Mouse (Mus musculus): ENCODE results near the gene Gm21983.

Gene Gm21983

GRCm38 (mm10) chr7:27160921-27161320 is 20.0 kb downstream of the Gm21983 start:
- DNase-seq (ENCODE audit: low read depth) = no peak

DNA sequence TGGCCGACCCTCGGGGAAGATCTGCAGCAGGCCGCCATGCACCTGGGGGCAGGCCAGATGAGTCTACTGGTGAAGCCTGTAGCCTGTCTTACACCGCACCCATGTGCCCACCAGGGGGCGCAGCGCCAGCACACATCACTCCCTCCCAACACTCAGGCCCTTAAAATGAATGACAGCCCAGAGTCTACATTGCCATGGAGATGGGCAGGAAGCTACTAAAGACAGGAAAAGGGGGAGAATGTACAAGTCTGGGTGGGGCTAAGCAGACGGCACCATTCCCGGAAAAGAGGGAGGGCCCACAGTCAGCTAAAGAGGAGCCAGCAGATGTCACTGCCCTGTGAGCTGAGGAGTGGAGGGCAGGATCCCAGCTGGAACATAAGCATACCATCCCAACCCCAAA is 21.0 kb downstream of the Gm21983 start:
- DNase-seq (ENCODE audit: low read depth) = peak; percentile 88

DNA sequence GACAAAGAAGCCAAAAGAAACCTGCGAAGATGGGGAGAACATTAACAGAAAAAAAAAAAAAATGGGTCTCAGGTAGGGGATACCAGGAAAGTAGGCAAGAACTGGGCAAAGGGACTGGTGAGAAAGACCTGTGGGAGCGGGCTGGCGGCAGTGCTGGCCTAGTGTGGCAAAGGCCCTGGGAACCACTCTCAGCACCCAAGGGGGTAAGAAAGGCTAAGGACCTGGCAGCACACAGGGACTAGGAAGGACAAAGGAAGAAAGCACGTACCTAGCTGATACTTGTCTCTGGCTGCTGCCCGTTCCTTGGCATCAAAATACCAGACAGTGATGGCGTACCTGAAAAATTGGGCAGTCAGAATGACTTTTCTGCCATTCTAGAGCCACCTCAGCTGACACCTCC is 21.6 kb downstream of the Gm21983 start:
- no peak for DNase-seq (ENCODE audit: low read depth)

GRCm38 (mm10) chr7:27158171-27158570 is 22.7 kb downstream of the Gm21983 start:
- DNase-seq (ENCODE audit: low read depth) = no peak

GRCm38 (mm10) chr7:27156005-27156404 is 24.9 kb downstream of the Gm21983 start:
- DNase-seq (ENCODE audit: low read depth) = no peak

- no peak for DNase-seq (ENCODE audit: low read depth)
Observed at GRCm38 (mm10) chr7:27153205-27153764, 27.6 kb downstream of the Gm21983 start, which contains the start of gene Cyp2t4. TSS of gene Cyp2t4 (plus strand) at chr7:27153714.

DNA sequence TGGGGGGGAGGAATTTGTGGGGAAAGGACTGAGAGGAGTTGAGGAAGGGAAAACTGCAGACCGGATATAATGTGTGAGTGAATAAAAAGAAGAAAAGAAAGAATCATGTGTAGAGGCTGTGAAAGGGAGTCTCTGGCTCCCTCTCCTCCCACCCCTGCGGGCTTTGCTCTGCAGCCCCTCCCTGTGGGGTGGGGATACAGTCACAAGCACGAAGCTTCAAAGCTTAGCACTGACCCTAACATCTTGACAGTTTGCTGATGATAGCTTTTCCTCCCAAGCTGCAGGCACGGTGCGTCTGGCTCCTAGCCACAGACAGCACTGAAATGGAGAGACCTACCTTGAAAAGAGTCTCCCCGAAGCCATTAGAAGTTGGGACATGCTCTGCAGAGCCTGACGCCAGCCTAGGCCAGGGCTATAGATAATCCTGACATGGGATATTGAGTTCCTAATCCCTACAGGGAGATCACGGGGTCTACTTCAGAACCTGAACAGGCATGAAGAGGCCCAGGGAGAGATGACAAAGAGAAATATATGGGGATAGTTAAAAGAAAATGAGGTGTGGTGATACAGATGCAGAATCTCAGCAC is 44.4 kb downstream of the Gm21983 start:
- no peak for DNase-seq (ENCODE audit: low read depth)

- DNase-seq (ENCODE audit: low read depth) = no peak
Observed at GRCm38 (mm10) chr7:27133757-27134156, 47.1 kb downstream of the Gm21983 start.

DNA sequence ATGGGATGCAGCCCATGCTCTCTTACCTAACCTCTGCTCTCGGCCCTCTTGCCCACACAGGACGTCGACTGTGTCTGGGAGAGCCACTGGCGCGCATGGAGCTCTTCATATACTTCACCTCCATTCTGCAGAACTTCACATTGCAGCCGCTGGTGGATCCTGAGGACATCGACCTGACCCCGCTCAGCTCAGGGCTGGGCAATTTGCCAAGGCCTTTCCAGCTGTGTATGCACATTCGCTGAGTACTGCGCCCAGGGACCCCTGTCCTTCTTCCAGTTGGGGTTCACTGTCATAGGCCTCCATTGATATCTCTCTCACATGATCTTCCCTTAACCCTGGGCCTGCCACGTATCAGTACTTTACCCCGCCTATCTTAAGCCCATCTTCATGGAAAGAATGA is 47.7 kb downstream of the Gm21983 start:
- no peak for DNase-seq (ENCODE audit: low read depth)

- DNase-seq (ENCODE audit: low read depth) = peak; percentile 71
Observed at GRCm38 (mm10) chr7:27132588-27132987, 48.3 kb downstream of the Gm21983 start.

GRCm38 (mm10) chr7:27131387-27131786 is 49.5 kb downstream of the Gm21983 start:
- no peak for DNase-seq (ENCODE audit: low read depth)

- DNase-seq (ENCODE audit: low read depth) = no peak
Observed at GRCm38 (mm10) chr7:27130521-27131370, 50.1 kb downstream of the Gm21983 start.

- no peak for DNase-seq (ENCODE audit: low read depth)
Observed at GRCm38 (mm10) chr7:27129811-27130210, 51.1 kb downstream of the Gm21983 start.

DNA sequence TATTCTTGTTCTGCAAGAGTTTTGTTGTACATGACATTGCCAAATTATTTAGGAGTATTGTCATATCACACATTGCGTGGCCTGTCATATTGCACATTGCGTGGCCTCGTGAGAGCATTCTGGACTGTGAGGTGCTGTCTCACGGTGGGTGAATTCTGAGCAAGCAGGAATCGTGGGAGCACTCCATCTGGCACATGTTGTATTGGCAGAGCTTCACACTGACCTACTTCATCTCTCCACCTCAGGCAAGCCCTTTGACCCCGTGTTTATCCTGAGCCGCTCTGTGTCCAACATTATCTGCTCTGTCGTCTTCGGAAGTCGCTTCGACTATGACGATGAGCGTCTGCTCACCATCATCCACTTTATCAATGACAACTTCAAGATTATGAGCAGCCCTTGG is 51.9 kb downstream of the Gm21983 start:
- DNase-seq (ENCODE audit: low read depth) = no peak

DNA sequence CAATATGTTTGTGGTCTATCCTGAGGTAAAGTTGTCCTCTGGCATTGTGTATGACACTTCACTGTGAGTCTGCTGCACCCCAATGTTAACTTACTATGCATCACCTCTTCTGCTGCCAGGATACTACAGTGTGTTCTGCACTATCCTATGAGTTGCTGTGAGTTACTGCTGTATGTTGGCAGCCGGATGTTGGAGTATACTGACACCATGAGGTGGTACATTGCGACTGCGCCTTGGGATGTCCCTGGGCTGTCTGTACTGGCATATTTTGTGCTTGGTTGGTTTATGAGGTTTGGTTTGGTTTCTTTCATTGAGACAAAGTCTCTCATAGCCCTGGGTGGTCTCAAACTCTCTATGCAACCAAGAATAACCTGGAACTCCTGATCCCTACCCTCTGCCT is 52.7 kb downstream of the Gm21983 start:
- DNase-seq (ENCODE audit: low read depth) = peak; percentile 64

- no peak for DNase-seq (ENCODE audit: low read depth)
Observed at GRCm38 (mm10) chr7:27124969-27125368, 55.9 kb downstream of the Gm21983 start.

GRCm38 (mm10) chr7:27124305-27124832 is 56.5 kb downstream of the Gm21983 start:
- no peak for DNase-seq (ENCODE audit: low read depth)

- DNase-seq (ENCODE audit: low read depth) = no peak
Observed at GRCm38 (mm10) chr7:27119676-27120075, 61.2 kb downstream of the Gm21983 start, which contains the start of gene Cyp2f2. TSS of gene Cyp2f2 (plus strand) at chr7:27119909.
